Mouse (Mus musculus) olfactory bulb, adult 2 months (tissue): ENCODE data around the gene Taf1a. TPM values are rescaled to one million over a fixed set of nuclear protein-coding genes. Genes with fewer than 3 reads are reported as not detected.
"Not testable (repeated sequence)": the region's sequence is repeated elsewhere in the genome, so short reads cannot be mapped to it uniquely, and the experiment has no call there.

ENCODE experiments used
- H3K27ac ChIP-seq: fragments of 200-500 bp; 2 replicates; pipeline ENCODE4 v1.5.1; 2012; ENCODE audit warnings: low read depth, low read length; ENCODE audit not compliant: insufficient read depth
- H3K4me1 ChIP-seq: fragments of 200-500 bp; 2 replicates; pipeline ENCODE4 v1.6.1; 2012; ENCODE audit warnings: low read length; ENCODE audit not compliant: control insufficient read depth, insufficient read depth
- H3K4me3 ChIP-seq: fragments of 200-500 bp; 2 replicates; pipeline ENCODE4 v1.5.1; 2012; ENCODE audit warnings: mild to moderate bottlenecking, low read depth, low read length, moderate library complexity; ENCODE audit not compliant: insufficient read depth
- CTCF ChIP-seq: fragments of 200-500 bp; IDR thresholded peaks from 2 replicates; pipeline ENCODE4 v1.5.1; 2012; ENCODE audit warnings: low read depth, mild to moderate bottlenecking, low read length, moderate library complexity; ENCODE audit not compliant: insufficient read depth
- POLR2A ChIP-seq: fragments of 200-500 bp; IDR thresholded peaks from 2 replicates; pipeline ENCODE4 v1.6.1; 2012; ENCODE audit warnings: mild to moderate bottlenecking, low read depth, low read length, moderate library complexity; ENCODE audit not compliant: insufficient read depth
- WGBS: fragments of 180-500 bp; shearing (Covaris S2); methylation state at CpG from one replicate; pipeline ENCODE4 v1.1.7; 2018; 5-methylcytosine and 5-hydroxymethylcytosine counted together
- polyA plus RNA-seq: library from polyadenylated mRNA; stranded (reverse); fragments of >200 nt; gene quantifications from 2 replicates; pipeline ENCODE4 v1.2.4, GENCODE M21; 2012; ENCODE audit warnings: low replicate concordance; ENCODE audit not compliant: missing spikeins, insufficient read depth, insufficient read length

Gene Taf1a
- polyA plus RNA-seq, 1 experiment, result not detected

GRCm38 (mm10) chr1:183382621-183383020 is 6.2 kb upstream of the Taf1a start:
- TF ChIP-seq POLR2A (no peak), CTCF (no peak)
- 93% methylated on average over 2 of the region's 2 CpGs for WGBS
- Histone ChIP-seq H3K27ac (no peak overlapping the region), H3K4me3 (no peak overlapping the region), H3K4me1 (no peaks in the 10 kb centered on the region)

GRCm38 (mm10) chr1:183387421-183387820 is 1.4 kb upstream of the Taf1a start:
- not testable (repeated sequence) for H3K27ac ChIP-seq, H3K4me3 ChIP-seq
- 93% methylated on average over 3 of the region's 3 CpGs for WGBS
- H3K4me1 ChIP-seq, result peaks cover 10% of the 10 kb centered on the region

- Histone ChIP-seq H3K4me3 (no peak overlapping the region), H3K4me1 (no peaks in the 10 kb centered on the region), H3K27ac (no peak overlapping the region)
- TF ChIP-seq CTCF (no peak), POLR2A (no peak)
- whole genome bisulfite sequencing, result 94% methylated on average over 3 of the region's 3 CpGs
Measured at GRCm38 (mm10) chr1:183403396-183403795, 14.6 kb downstream of the Taf1a start.

- 81% methylated on average over 15 of the region's 15 CpGs for whole genome bisulfite sequencing
- H3K4me3 ChIP-seq, result no peak overlapping the region
- H3K27ac ChIP-seq, result no peak overlapping the region
- H3K4me1 ChIP-seq, result no peaks in the 10 kb centered on the region
- TF ChIP-seq CTCF, result no peak
Measured at GRCm38 (mm10) chr1:183414081-183414727, 25.4 kb downstream of the Taf1a start.

GRCm38 (mm10) chr1:183417873-183418272 is 29.1 kb downstream of the Taf1a start, which contains the start of gene Hhipl2:
Gene Hhipl2 (plus strand): TSS chr1:183418215.
- WGBS, result 70% methylated on average over 12 of the region's 12 CpGs
- Histone ChIP-seq H3K4me3 (no peak within 1 kb of the TSS), H3K27ac (no peak within 1 kb of the TSS), H3K4me1 (no peaks in the 10 kb centered on the region)
- TF ChIP-seq CTCF (no peak), POLR2A (no peak)

- TF ChIP-seq POLR2A (no peak), CTCF (no peak)
- Histone ChIP-seq H3K4me1 (no peaks in the 10 kb centered on the region), H3K27ac (no peak overlapping the region), H3K4me3 (no peak overlapping the region)
- 79% methylated on average over 7 of the region's 7 CpGs for WGBS
Measured at GRCm38 (mm10) chr1:183419741-183420140, 31.0 kb downstream of the Taf1a start.

GRCm38 (mm10) chr1:183420296-183420695 is 31.5 kb downstream of the Taf1a start:
- WGBS, result 84% methylated on average over 10 of the region's 10 CpGs
- TF ChIP-seq CTCF (no peak), POLR2A (no peak)
- H3K27ac ChIP-seq, result no peak overlapping the region
- H3K4me3 ChIP-seq, result no peak overlapping the region
- H3K4me1 ChIP-seq, result no peaks in the 10 kb centered on the region

GRCm38 (mm10) chr1:183424100-183424499 is 35.3 kb downstream of the Taf1a start:
- no peak for TF ChIP-seq CTCF
- TF ChIP-seq POLR2A, result no peak
- H3K4me3 ChIP-seq, result no peak overlapping the region
- H3K4me1 ChIP-seq, result no peaks in the 10 kb centered on the region
- 95% methylated on average over 7 of the region's 7 CpGs for WGBS
- H3K27ac ChIP-seq, result no peak overlapping the region

- Histone ChIP-seq H3K4me1 (peaks cover 3% of the 10 kb centered on the region), H3K27ac (no peak overlapping the region), H3K4me3 (no peak overlapping the region)
- WGBS, result 90% methylated on average over 9 of the region's 9 CpGs
- TF ChIP-seq CTCF (no peak), POLR2A (no peak)
Measured at GRCm38 (mm10) chr1:183434918-183435317, 46.1 kb downstream of the Taf1a start.

GRCm38 (mm10) chr1:183439036-183439435 is 50.3 kb downstream of the Taf1a start:
- H3K27ac ChIP-seq, result no peak overlapping the region
- WGBS, result 22% methylated on average over 22 of the region's 22 CpGs
- peak overlapping the region; percentile 35 for H3K4me3 ChIP-seq

More at GRCm38 (mm10) chr1:183439036-183439435, 50.3 kb downstream of the Taf1a start:
- TF ChIP-seq POLR2A (no peak), CTCF (peak; percentile 84)
- H3K4me1 ChIP-seq, result peaks cover 7% of the 10 kb centered on the region
